Mouse (Mus musculus) heart, embryonic 14.5 days (tissue): ENCODE data around the gene Eepd1. TPM values are rescaled to one million over a fixed set of nuclear protein-coding genes. Genes with fewer than 3 reads are reported as not detected.
A peak's percentile ranks its signal among the peaks of the same experiment; 100 is the strongest.

ENCODE experiments used
- ATAC-seq: fragments of 200-750 bp; cut with Nextera tagmentation; 2 replicates; pipeline ENCODE4 v1.8.0; 2017; ENCODE audit warnings: low read depth, moderate TSS enrichment; ENCODE audit not compliant: insufficient number of reproducible peaks, insufficient read depth, low FRiP score
- H3K27ac ChIP-seq, 2 experiments: fragments of 200-500 bp in 1 of 2; fragments of 300-500 bp in 1 of 2; sonication (generic) in 1 of 2; replicated peaks in 1 of 2; 2 replicates each; pipeline ENCODE4 v1.5.1; 2012 to 2014; ENCODE audit warnings: low read depth in 2 of 2, low read length in 2 of 2, control low read depth in 1 of 2, mild to moderate bottlenecking in 1 of 2, mixed read lengths in 1 of 2; ENCODE audit not compliant: control insufficient read depth in 1 of 2, insufficient read depth in 1 of 2
- H3K27me3 ChIP-seq: fragments of 300-500 bp; sonication (generic); 2 replicates; pipeline ENCODE4 v1.6.1; 2014; ENCODE audit warnings: mild to moderate bottlenecking, low read length, control low read depth; ENCODE audit not compliant: control insufficient read depth, insufficient read depth
- H3K36me3 ChIP-seq: fragments of 300-500 bp; sonication (generic); 2 replicates; pipeline ENCODE4 v1.6.1; 2014; ENCODE audit warnings: mild to moderate bottlenecking, control low read depth, low read length, mixed read lengths; ENCODE audit not compliant: control insufficient read depth, insufficient read depth
- H3K4me1 ChIP-seq, 2 experiments: fragments of 200-500 bp in 1 of 2; fragments of 300-500 bp in 1 of 2; sonication (generic) in 1 of 2; 2 replicates each; pipeline ENCODE4 v1.6.1; 2012 to 2014; ENCODE audit warnings: low read length in 2 of 2, control low read depth in 1 of 2, mixed read lengths in 1 of 2; ENCODE audit not compliant: control insufficient read depth in 2 of 2, insufficient read depth in 2 of 2
- H3K4me2 ChIP-seq: fragments of 300-500 bp; sonication (generic); 2 replicates; pipeline ENCODE4 v1.6.1; 2014; ENCODE audit warnings: mild to moderate bottlenecking, low read length
- H3K4me3 ChIP-seq, 2 experiments: fragments of 200-500 bp in 1 of 2; fragments of 300-500 bp in 1 of 2; sonication (generic) in 1 of 2; 2 replicates each; pipeline ENCODE4 v1.5.1; 2012 to 2014; ENCODE audit warnings: low read length in 2 of 2, mild to moderate bottlenecking in 2 of 2, control low read depth in 1 of 2, low read depth in 1 of 2, moderate library complexity in 1 of 2; ENCODE audit not compliant: control insufficient read depth in 1 of 2, insufficient read depth in 1 of 2
- H3K9ac ChIP-seq: fragments of 300-500 bp; sonication (generic); 2 replicates; pipeline ENCODE4 v1.6.1; 2014; ENCODE audit warnings: mild to moderate bottlenecking, low read length
- H3K9me3 ChIP-seq: fragments of 300-500 bp; sonication (generic); 2 replicates; pipeline ENCODE4 v1.6.1; 2016; ENCODE audit warnings: low read length, control low read depth; ENCODE audit not compliant: control insufficient read depth
- WGBS: fragments of 180-500 bp; shearing (Covaris S2); extraction: QIAGEN DNeasy Blood & Tissue Kit; methylation state at CpG from one replicate; pipeline ENCODE4 v1.1.7; 2014; 5-methylcytosine and 5-hydroxymethylcytosine counted together
- polyA plus RNA-seq: library from polyadenylated mRNA; unstranded; fragments of >200 nt; fragmentation: Nextera tagmentation; extraction: Ambion mirVana; gene quantifications from 2 replicates; pipeline ENCODE4 v1.2.1, GENCODE M21; 2014

Gene Eepd1
- polyA plus RNA-seq, 1 experiment from 2014 or later = 20.8 TPM

- Histone ChIP-seq H3K4me2 (peak overlapping the region; percentile 82), H3K27ac (no peak overlapping the region), H3K9ac (peak overlapping the region; percentile 56), H3K9me3 (no peaks in the 10 kb centered on the region), H3K27me3 (no peaks in the 10 kb centered on the region), H3K4me3 (peak overlapping the region; percentile 35 to 64), H3K4me1 (peaks cover 45 to 66% of the 10 kb centered on the region in 2 experiments), H3K36me3 (peaks cover 3% of the 10 kb centered on the region; the same call in 1 of the 2 replicates)
- no peak for ATAC-seq
- 32% methylated on average over 3 of the region's 3 CpGs for WGBS
Measured at GRCm38 (mm10) chr9:25484619-25484986, 3.3 kb downstream of the Eepd1 start.

- ATAC-seq = no peak
- H3K9ac ChIP-seq = peak overlapping the region; percentile 56; the same call in 1 of the 2 replicates
- 53% methylated on average over 2 of the region's 2 CpGs for WGBS
- peak overlapping the region; percentile 35 to 64; a peak in 3 of 4 replicates for H3K4me3 ChIP-seq
- H3K27me3 ChIP-seq = no peaks in the 10 kb centered on the region
- H3K9me3 ChIP-seq = no peaks in the 10 kb centered on the region
- H3K27ac ChIP-seq = no peak overlapping the region
- H3K36me3 ChIP-seq = peaks cover 3% of the 10 kb centered on the region; the same call in 1 of the 2 replicates
- peak overlapping the region; percentile 82 for H3K4me2 ChIP-seq
- peaks cover 45 to 70% of the 10 kb centered on the region in 2 experiments for H3K4me1 ChIP-seq
Measured at GRCm38 (mm10) chr9:25485006-25485405, 3.7 kb downstream of the Eepd1 start.

- peak overlapping the region; percentile 2 to 64; a peak in 2 of 4 replicates for H3K4me3 ChIP-seq
- WGBS = 65% methylated on average over 7 of the region's 7 CpGs
- peak overlapping the region; percentile 82 for H3K4me2 ChIP-seq
- peaks cover 45 to 74% of the 10 kb centered on the region in 2 experiments for H3K4me1 ChIP-seq
- peak overlapping the region; percentile 27; the same call in 1 of the 2 replicates for H3K9ac ChIP-seq
- H3K36me3 ChIP-seq = peaks cover 5% of the 10 kb centered on the region
- no peaks in the 10 kb centered on the region for H3K9me3 ChIP-seq
- ATAC-seq = no peak
- H3K27me3 ChIP-seq = no peaks in the 10 kb centered on the region
- H3K27ac ChIP-seq = no peak overlapping the region
Measured at GRCm38 (mm10) chr9:25485406-25485805, 4.1 kb downstream of the Eepd1 start.

GRCm38 (mm10) chr9:25486246-25486807 is 5.0 kb downstream of the Eepd1 start:
- H3K27me3 ChIP-seq = no peaks in the 10 kb centered on the region

GRCm38 (mm10) chr9:25487446-25488110 is 6.2 kb downstream of the Eepd1 start:
- 41% methylated on average over 12 of the region's 12 CpGs for WGBS
- Histone ChIP-seq H3K27ac (peak overlapping the region; percentile 25 to 51; a peak in 2 of 4 replicates), H3K27me3 (no peaks in the 10 kb centered on the region), H3K9me3 (no peaks in the 10 kb centered on the region), H3K4me3 (no peak overlapping the region), H3K9ac (peak overlapping the region; percentile 4; the same call in 1 of the 2 replicates), H3K4me2 (peak overlapping the region; percentile 25; the same call in 1 of the 2 replicates), H3K4me1 (peaks cover 45 to 74% of the 10 kb centered on the region in 2 experiments), H3K36me3 (peaks cover 10% of the 10 kb centered on the region)
- no peak for ATAC-seq

More at GRCm38 (mm10) chr9:25486246-25486807, 5.0 kb downstream of the Eepd1 start:
- H3K4me3 ChIP-seq = no peak overlapping the region
- H3K27ac ChIP-seq = no peak overlapping the region
- H3K9me3 ChIP-seq = no peaks in the 10 kb centered on the region
- H3K4me2 ChIP-seq = peak overlapping the region; percentile 82
- H3K4me1 ChIP-seq = peaks cover 49 to 78% of the 10 kb centered on the region in 2 experiments
- WGBS = 83% methylated on average over 9 of the region's 9 CpGs
- peaks cover 10% of the 10 kb centered on the region for H3K36me3 ChIP-seq
- H3K9ac ChIP-seq = no peak overlapping the region
- ATAC-seq = no peak

GRCm38 (mm10) chr9:25488581-25488980 is 7.2 kb downstream of the Eepd1 start:
- Histone ChIP-seq H3K4me1 (peaks cover 41 to 68% of the 10 kb centered on the region in 2 experiments), H3K27ac (no peak overlapping the region), H3K4me2 (no peak overlapping the region), H3K4me3 (no peak overlapping the region), H3K9me3 (no peaks in the 10 kb centered on the region), H3K27me3 (no peaks in the 10 kb centered on the region), H3K36me3 (peaks cover 10% of the 10 kb centered on the region), H3K9ac (no peak overlapping the region)
- ATAC-seq = no peak
- 76% methylated on average over 9 of the region's 9 CpGs for WGBS

GRCm38 (mm10) chr9:25489221-25489960 is 8.0 kb downstream of the Eepd1 start:
- WGBS = 44% methylated on average over 7 of the region's 7 CpGs
- no peak for ATAC-seq
- Histone ChIP-seq H3K36me3 (peaks cover 10% of the 10 kb centered on the region), H3K27me3 (no peaks in the 10 kb centered on the region), H3K9ac (no peak overlapping the region), H3K9me3 (no peaks in the 10 kb centered on the region), H3K27ac (peak overlapping the region in 1 of 2 experiments; percentile 0; a peak in 1 of 4 replicates), H3K4me1 (peaks cover 41 to 67% of the 10 kb centered on the region in 2 experiments), H3K4me2 (no peak overlapping the region), H3K4me3 (no peak overlapping the region)
